Mouse (Mus musculus) embryonic fibroblast, embryonic 13.5 days (primary cell): ENCODE measurements at regions not wholly inside any gene's neighbourhood (a gene's known extent, or its start where the extent isn't known, plus 50 kb on each side); places are given as distances from the start of the nearest gene placed in this dataset.

Experiments used
- CTCF ChIP-seq: IDR thresholded peaks from 2 replicates; pipeline ENCODE4 v1.5.1; 2011; ENCODE audit warnings: mild to moderate bottlenecking, control low read depth, low read length, moderate library complexity, borderline replicate concordance; ENCODE audit not compliant: insufficient read depth
- POLR2A ChIP-seq: IDR thresholded peaks from 2 replicates; pipeline ENCODE4 v1.6.1; 2011; ENCODE audit warnings: low read depth, mild to moderate bottlenecking, control low read depth, low read length, moderate library complexity

DNA sequence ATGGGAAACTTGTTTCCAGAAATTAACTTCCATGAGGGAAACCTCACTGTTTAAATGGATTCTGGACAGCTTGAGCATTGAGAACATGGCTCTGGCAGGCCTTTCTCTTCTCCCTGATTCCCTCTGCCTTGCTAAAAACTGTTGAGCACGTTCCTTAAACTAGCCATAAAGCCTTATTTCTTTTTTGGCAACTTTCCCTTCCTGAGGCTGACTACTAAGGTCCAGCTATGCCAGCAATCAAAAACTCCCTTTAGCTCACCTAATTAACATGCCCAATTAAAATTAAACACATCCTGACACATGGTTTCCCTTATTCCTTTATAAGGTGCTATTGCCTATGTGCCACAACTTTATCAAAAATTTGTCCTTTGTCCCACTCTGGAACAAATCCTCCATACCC, 199.9 kb downstream of the Gm28710 start:
- no peak for TF ChIP-seq POLR2A
- TF ChIP-seq CTCF: no peak
